Mouse (Mus musculus) c-Kit-positive CD71-negative TER-119-negative erythroid progenitor cells, embryonic 14.5 days (primary cell): Measurements from ENCODE around the gene Iffo1.
"Not testable (repeated sequence)": the region's sequence is repeated elsewhere in the genome, so short reads cannot be mapped to it uniquely, and the experiment has no call there.

ENCODE experiments used
- DNase-seq: peaks from one replicate; pipeline ENCODE4 v3.0.0-alpha.2; 2013; ENCODE audit warnings: low read depth

Gene Iffo1

DNA sequence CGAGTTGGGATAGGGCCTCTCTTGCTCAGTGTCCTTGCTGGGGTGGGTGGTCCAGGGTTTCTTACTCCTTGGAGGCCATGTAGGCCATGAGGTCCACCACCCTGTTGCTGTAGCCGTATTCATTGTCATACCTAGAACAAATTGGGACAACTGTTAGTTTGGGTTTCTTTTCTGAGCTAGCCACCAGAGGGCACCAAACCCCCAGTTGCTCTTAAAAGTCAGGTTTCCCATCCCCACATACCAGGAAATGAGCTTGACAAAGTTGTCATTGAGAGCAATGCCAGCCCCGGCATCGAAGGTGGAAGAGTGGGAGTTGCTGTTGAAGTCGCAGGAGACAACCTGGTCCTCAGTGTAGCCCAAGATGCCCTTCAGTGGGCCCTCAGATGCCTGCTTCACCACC is 16.9 kb downstream of the Iffo1 start:
- peak; percentile 74 for DNase-seq

GRCm38 (mm10) chr6:125162615-125163305 is 17.7 kb downstream of the Iffo1 start:
- DNase-seq: not testable (repeated sequence)

GRCm38 (mm10) chr6:125163801-125164657 is 19.0 kb downstream of the Iffo1 start:
- DNase-seq: no peak

DNA sequence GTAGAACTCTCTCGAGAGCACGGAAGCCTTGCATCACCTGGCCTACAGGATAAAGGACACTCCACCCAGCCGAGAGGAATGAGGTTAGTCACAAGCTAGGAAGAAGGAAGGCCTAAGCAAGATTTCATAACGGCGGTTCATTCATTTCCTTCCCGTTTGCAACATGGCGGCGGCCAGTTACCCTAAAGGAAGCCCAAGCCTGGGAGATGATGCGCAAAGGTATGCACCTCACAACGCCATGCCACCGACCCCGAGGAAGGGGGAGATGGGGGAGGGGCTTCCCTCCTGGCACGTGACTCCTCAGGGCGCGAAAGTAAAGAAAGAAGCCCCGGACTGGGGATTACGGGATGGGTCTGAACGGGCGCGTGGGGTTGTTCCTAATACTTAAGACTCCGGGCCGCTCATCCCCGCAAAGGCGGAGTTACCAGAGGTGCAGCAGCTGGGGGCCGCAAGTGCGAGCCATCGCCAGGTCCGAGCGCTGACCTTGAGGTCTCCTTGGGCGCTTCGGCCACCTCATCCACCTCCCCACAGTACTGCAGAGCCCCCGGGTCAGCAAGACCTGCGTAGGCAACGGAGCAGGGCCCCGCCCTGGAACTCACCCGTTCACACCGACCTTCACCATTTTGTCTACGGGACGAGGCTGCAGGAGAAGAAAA is 19.8 kb downstream of the Iffo1 start:
- no peak for DNase-seq

DNA sequence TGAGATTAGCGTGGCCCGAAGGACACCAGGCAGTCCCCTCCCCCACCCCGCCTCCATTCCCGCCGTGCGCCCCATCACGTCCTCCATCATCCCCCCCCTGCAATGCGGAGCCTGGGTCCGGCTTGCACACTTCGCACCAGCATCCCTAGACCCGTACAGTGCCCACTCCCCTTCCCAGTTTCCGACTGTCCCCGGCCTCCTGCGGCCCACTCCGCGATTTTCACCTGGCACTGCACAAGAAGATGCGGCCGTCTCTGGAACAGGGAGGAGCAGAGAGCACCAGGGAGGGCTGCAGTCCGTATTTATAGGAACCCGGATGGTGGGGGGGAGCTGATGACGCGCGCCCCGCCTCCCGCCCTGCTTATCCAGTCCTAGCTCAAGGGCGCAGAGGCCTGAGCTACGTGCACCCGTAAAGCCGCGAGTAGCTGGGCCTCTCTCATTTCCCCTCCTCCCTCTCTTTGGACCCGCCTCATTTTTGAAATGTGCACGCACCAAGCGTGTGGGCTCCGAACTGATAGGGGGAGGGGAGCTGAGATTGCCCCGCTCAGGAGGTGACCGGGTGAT is 20.4 kb downstream of the Iffo1 start:
- peak; percentile 92 for DNase-seq

DNA sequence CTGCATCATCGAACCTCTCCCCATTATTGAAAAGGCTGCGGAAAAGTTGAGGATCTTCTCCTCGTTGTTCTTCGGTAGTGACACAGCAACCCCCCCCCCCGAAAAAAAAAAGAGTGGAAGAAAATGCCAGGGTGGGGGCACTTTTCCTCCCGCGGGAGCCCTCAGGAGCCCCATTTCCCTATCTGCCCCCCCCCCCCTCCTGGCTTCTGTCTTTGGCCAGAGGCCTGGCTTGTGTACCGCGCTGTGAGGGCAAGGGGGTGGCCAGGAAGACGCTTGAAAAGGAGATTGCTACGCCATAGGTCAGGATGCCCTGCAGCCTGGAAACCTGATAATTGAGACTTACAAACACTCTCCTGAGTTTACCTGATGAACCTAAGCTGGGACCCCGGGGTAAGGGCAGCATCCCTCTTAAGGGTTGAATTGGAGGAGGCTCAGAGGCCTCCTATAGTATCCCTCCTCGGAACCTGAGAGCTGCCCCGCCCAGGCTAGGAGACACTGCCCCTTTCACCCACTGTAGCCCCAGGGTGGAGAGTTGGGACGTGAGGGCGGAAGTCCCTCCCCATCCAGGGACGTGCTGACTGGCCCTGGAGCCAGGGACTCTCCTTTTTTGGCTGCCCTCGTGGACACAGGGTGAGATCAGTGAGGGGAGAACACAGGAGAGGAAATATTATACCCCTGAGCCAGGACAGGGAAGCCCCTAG is 21.2 kb downstream of the Iffo1 start, which contains the start of gene Gapdh:
Gapdh (minus strand) TSS at position 417 of the 701 bp plus-strand sequence.
- no peak for DNase-seq

GRCm38 (mm10) chr6:125166861-125167650 is 22.0 kb downstream of the Iffo1 start:
- no peak for DNase-seq

- DNase-seq: no peak
Observed at GRCm38 (mm10) chr6:125168086-125168485, 23.0 kb downstream of the Iffo1 start.

GRCm38 (mm10) chr6:125170194-125170593 is 25.2 kb downstream of the Iffo1 start:
- DNase-seq: no peak

DNA sequence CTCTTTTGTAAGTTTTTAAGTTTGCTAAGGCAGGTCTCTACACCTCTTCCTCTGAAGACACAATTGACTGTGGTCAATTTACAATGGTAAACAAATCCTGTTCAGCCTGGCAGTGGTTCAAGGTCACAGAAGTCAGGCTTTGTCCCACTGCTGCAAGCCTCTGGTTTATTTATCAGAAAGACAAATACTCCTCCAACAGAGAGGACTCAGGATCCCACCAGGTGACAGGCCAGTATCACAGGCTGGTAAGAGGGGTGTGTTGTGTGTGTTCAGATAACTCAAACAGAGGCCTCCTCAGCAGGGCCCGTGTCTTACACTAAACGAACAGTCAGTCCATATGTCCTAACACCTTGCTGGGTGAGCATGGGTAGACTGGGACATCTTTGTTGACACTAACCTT is 27.4 kb downstream of the Iffo1 start:
- DNase-seq: no peak

- DNase-seq: no peak
Observed at GRCm38 (mm10) chr6:125173256-125173655, 28.2 kb downstream of the Iffo1 start.

- no peak for DNase-seq
Observed at GRCm38 (mm10) chr6:125175469-125175868, 30.4 kb downstream of the Iffo1 start.

DNA sequence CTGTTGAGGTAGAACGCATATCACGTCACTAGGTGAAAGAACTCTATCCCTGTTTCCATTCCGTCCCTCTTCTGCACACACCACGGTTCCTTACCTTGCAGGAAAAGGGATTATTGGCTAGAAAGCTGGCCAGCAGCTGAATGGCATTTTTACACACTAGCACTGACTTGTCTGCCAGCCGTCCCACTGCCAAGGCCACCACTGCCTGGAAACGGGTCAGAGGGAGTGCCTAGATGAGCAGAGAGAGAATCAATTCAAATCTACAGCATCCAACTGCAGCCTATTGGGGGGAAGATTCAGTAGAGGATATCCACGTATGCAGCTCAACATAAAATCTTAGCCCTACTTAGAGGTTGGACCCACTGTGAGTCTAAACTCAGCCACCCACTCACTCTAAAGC is 34.6 kb downstream of the Iffo1 start:
- no peak for DNase-seq

- no peak for DNase-seq
Observed at GRCm38 (mm10) chr6:125182133-125182532, 37.1 kb downstream of the Iffo1 start.

DNA sequence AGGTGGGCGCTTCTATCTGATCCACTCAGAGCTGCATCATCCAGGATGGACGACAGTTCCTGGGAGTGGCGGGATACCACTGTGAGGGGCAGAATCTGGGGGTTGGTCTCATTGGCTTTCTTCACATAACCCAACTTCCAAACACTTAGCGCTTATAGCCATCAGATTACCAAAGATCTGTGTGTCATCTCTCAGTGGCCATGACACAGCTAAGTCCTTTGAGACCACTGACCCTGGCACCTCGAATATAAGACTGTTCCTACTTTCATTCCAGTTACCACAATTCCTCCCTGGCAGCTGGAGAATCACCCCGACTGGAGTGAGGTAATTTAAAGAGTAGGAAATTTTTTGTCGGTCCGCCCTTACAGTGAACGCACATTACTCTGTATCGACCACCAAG is 41.2 kb downstream of the Iffo1 start:
- no peak for DNase-seq

DNA sequence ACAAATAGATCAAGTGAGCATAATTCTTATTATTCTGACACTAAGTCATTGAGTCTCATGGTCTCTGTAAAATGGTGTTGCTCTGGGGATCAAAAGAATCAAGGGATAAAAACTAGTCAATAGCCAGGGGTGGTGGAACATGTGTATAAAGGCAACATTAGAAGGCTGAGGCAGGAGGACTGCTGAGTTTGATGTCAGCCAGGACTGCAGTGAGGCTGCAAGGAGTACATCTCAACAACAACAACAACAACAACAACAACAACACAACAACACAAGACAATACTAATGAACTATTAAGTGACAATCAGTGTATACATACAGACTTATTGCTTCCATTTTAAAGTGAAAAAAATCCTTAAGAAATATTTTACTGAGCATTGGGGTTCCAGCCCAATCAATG is 45.8 kb downstream of the Iffo1 start:
- no peak for DNase-seq

- DNase-seq: peak; percentile 96
Observed at GRCm38 (mm10) chr6:125191332-125192015, 46.4 kb downstream of the Iffo1 start, which contains the start of the genes Ncapd2 and Mrpl51. Gene Ncapd2 (minus strand): TSS chr6:125191701. Gene Mrpl51 (plus strand): TSS chr6:125191801.

GRCm38 (mm10) chr6:125192016-125192714 is 47.1 kb downstream of the Iffo1 start:
- peak; percentile 88 for DNase-seq

DNA sequence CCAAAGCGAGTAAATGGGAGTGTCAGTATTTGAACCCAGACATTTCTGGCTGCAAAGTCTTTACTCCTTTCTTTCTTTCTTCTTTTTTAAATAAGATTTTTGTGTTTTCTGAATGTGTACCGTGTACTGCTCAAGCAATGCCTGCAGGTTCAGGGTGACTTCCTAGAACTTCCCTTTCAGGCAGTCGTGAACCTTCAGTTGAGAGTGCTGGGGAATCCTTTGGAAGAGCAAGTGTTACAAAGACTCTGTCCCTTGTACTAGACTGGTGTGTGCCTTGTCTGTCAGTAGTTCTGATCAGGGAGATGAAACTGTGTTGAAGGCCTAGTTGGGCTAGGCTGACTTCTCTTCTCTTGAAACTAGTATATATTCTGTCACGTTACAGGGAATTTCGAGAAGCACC is 47.8 kb downstream of the Iffo1 start:
- no peak for DNase-seq

- DNase-seq: no peak
Observed at GRCm38 (mm10) chr6:125193390-125193789, 48.3 kb downstream of the Iffo1 start.
